Mouse (Mus musculus) lung, embryonic 15.5 days (tissue): ENCODE measurements around the gene Stox2. TPM values are rescaled to one million over a fixed set of nuclear protein-coding genes. Genes with fewer than 3 reads are reported as not detected.

Source experiments
- ATAC-seq: fragments of 200-750 bp; cut with Nextera tagmentation; 2 replicates; pipeline ENCODE4 v1.8.0; 2017; ENCODE audit warnings: moderate number of reproducible peaks, borderline replicate concordance; ENCODE audit not compliant: low FRiP score, low TSS enrichment; ENCODE audit errors: extremely low read depth
- H3K27ac ChIP-seq: fragments of 300-500 bp; sonication (generic); 2 replicates; pipeline ENCODE4 v1.5.1; 2015; ENCODE audit warnings: moderate library complexity, mild to moderate bottlenecking, inconsistent platforms
- H3K27me3 ChIP-seq: fragments of 300-500 bp; sonication (generic); 2 replicates; pipeline ENCODE4 v1.6.1; 2015; ENCODE audit warnings: inconsistent platforms
- H3K36me3 ChIP-seq: fragments of 300-500 bp; sonication (generic); 2 replicates; pipeline ENCODE4 v1.6.1; 2015; ENCODE audit warnings: inconsistent platforms
- H3K4me1 ChIP-seq: fragments of 300-500 bp; sonication (generic); 2 replicates; pipeline ENCODE4 v1.6.1; 2015; ENCODE audit warnings: inconsistent platforms
- H3K4me2 ChIP-seq: fragments of 300-500 bp; sonication (generic); 2 replicates; pipeline ENCODE4 v1.6.1; 2015; ENCODE audit warnings: inconsistent platforms, mild to moderate bottlenecking, moderate library complexity
- H3K4me3 ChIP-seq: fragments of 300-500 bp; sonication (generic); 2 replicates; pipeline ENCODE4 v1.5.1; 2015; ENCODE audit warnings: mild to moderate bottlenecking, inconsistent platforms
- H3K9ac ChIP-seq: fragments of 300-500 bp; sonication (generic); 2 replicates; pipeline ENCODE4 v1.6.1; 2015; ENCODE audit warnings: inconsistent platforms
- H3K9me3 ChIP-seq: fragments of 300-500 bp; sonication (generic); 2 replicates; pipeline ENCODE4 v1.6.1; 2016; ENCODE audit warnings: inconsistent platforms
- WGBS: fragments of 180-500 bp; shearing (Covaris S2); methylation state at CpG from one replicate; pipeline ENCODE4 v1.1.7; 2015; 5-methylcytosine and 5-hydroxymethylcytosine counted together
- polyA plus RNA-seq: library from polyadenylated mRNA; unstranded; fragments of >200 nt; fragmentation: Nextera tagmentation; extraction: Ambion mirVana; gene quantifications from 2 replicates; pipeline ENCODE4 v1.2.1, GENCODE M21; 2015

Gene Stox2
- polyA plus RNA-seq, 1 experiment from 2014 or later: 12.7 TPM

GRCm38 (mm10) chr8:47373757-47374156 is 72.4 kb downstream of the Stox2 start:
- Histone ChIP-seq H3K4me1 (0 out of 2 replicates have a peak, but pooled peaks cover 4% of the 10 kb centered on the region), H3K4me3 (no peak overlapping the region), H3K36me3 (no peaks in the 10 kb centered on the region), H3K27me3 (no peaks in the 10 kb centered on the region), H3K4me2 (no peak overlapping the region), H3K9ac (no peak overlapping the region), H3K9me3 (no peaks in the 10 kb centered on the region), H3K27ac (no peak overlapping the region)
- WGBS: 85% methylated on average over 7 of the region's 7 CpGs
- no peak for ATAC-seq

GRCm38 (mm10) chr8:47371539-47371938 is 74.6 kb downstream of the Stox2 start:
- no peaks in the 10 kb centered on the region for H3K27me3 ChIP-seq
- no peaks in the 10 kb centered on the region for H3K9me3 ChIP-seq
- no peak overlapping the region for H3K4me2 ChIP-seq
- no peak overlapping the region for H3K4me3 ChIP-seq
- H3K27ac ChIP-seq: no peak overlapping the region
- H3K4me1 ChIP-seq: 0 out of 2 replicates have a peak, but pooled peaks cover 4% of the 10 kb centered on the region
- 52% methylated on average over 3 of the region's 3 CpGs for WGBS
- no peak overlapping the region for H3K9ac ChIP-seq
- no peaks in the 10 kb centered on the region for H3K36me3 ChIP-seq
- no peak for ATAC-seq

GRCm38 (mm10) chr8:47371081-47371480 is 75.1 kb downstream of the Stox2 start:
- no peak overlapping the region for H3K27ac ChIP-seq
- H3K9me3 ChIP-seq: no peaks in the 10 kb centered on the region
- no peak for ATAC-seq
- no peaks in the 10 kb centered on the region for H3K36me3 ChIP-seq
- H3K4me3 ChIP-seq: no peak overlapping the region
- H3K27me3 ChIP-seq: no peaks in the 10 kb centered on the region
- H3K4me2 ChIP-seq: no peak overlapping the region
- WGBS: 79% methylated on average over 3 of the region's 3 CpGs
- 0 out of 2 replicates have a peak, but pooled peaks cover 4% of the 10 kb centered on the region for H3K4me1 ChIP-seq
- H3K9ac ChIP-seq: no peak overlapping the region

- no peak overlapping the region for H3K4me3 ChIP-seq
- H3K4me1 ChIP-seq: 0 out of 2 replicates have a peak, but pooled peaks cover 4% of the 10 kb centered on the region
- no peaks in the 10 kb centered on the region for H3K9me3 ChIP-seq
- no peak overlapping the region for H3K9ac ChIP-seq
- 28% methylated on average over 15 of the region's 15 CpGs for WGBS
- ATAC-seq: peak; percentile 62; the same call in 1 of the 2 replicates
- H3K36me3 ChIP-seq: no peaks in the 10 kb centered on the region
- H3K27ac ChIP-seq: no peak overlapping the region
- no peak overlapping the region for H3K4me2 ChIP-seq
- H3K27me3 ChIP-seq: no peaks in the 10 kb centered on the region
Observed at GRCm38 (mm10) chr8:47370421-47371080, 75.6 kb downstream of the Stox2 start.

GRCm38 (mm10) chr8:47369949-47370348 is 76.2 kb downstream of the Stox2 start:
- H3K27me3 ChIP-seq: no peaks in the 10 kb centered on the region
- no peaks in the 10 kb centered on the region for H3K36me3 ChIP-seq
- H3K27ac ChIP-seq: no peak overlapping the region
- no peak overlapping the region for H3K4me3 ChIP-seq
- no peak overlapping the region for H3K4me2 ChIP-seq
- no peak for ATAC-seq
- H3K4me1 ChIP-seq: 0 out of 2 replicates have a peak, but pooled peaks cover 4% of the 10 kb centered on the region
- H3K9ac ChIP-seq: no peak overlapping the region
- no peaks in the 10 kb centered on the region for H3K9me3 ChIP-seq
- 94% methylated on average over 15 of the region's 15 CpGs for WGBS

GRCm38 (mm10) chr8:47369044-47369769 is 77.0 kb downstream of the Stox2 start:
- no peaks in the 10 kb centered on the region for H3K36me3 ChIP-seq
- no peak overlapping the region for H3K9ac ChIP-seq
- no peak overlapping the region for H3K27ac ChIP-seq
- 0 out of 2 replicates have a peak, but pooled peaks cover 4% of the 10 kb centered on the region for H3K4me1 ChIP-seq
- H3K4me3 ChIP-seq: no peak overlapping the region
- no peak for ATAC-seq
- H3K9me3 ChIP-seq: no peaks in the 10 kb centered on the region
- WGBS: 78% methylated on average over 16 of the region's 16 CpGs
- no peak overlapping the region for H3K4me2 ChIP-seq
- no peaks in the 10 kb centered on the region for H3K27me3 ChIP-seq

GRCm38 (mm10) chr8:47367029-47367428 is 79.1 kb downstream of the Stox2 start:
- H3K4me2 ChIP-seq: no peak overlapping the region
- H3K9me3 ChIP-seq: no peaks in the 10 kb centered on the region
- no peaks in the 10 kb centered on the region for H3K36me3 ChIP-seq
- no peak overlapping the region for H3K4me3 ChIP-seq
- H3K4me1 ChIP-seq: peaks cover 19% of the 10 kb centered on the region; the same call in 1 of the 2 replicates
- no peaks in the 10 kb centered on the region for H3K27me3 ChIP-seq
- no peak overlapping the region for H3K27ac ChIP-seq
- no peak overlapping the region for H3K9ac ChIP-seq
- WGBS: 75% methylated on average over 6 of the region's 6 CpGs
- no peak for ATAC-seq

GRCm38 (mm10) chr8:47363271-47363670 is 82.9 kb downstream of the Stox2 start:
- H3K4me1 ChIP-seq: peaks cover 14% of the 10 kb centered on the region; the same call in 1 of the 2 replicates
- no peak overlapping the region for H3K9ac ChIP-seq
- H3K4me2 ChIP-seq: no peak overlapping the region
- H3K27me3 ChIP-seq: no peaks in the 10 kb centered on the region
- 0 out of 2 replicates have a peak overlapping the region, but pooled peaks have one; percentile 29 for H3K27ac ChIP-seq
- WGBS: 18% methylated on average over 8 of the region's 8 CpGs
- H3K9me3 ChIP-seq: no peaks in the 10 kb centered on the region
- H3K4me3 ChIP-seq: no peak overlapping the region
- peak; percentile 93 for ATAC-seq
- no peaks in the 10 kb centered on the region for H3K36me3 ChIP-seq

- Histone ChIP-seq H3K27me3 (no peaks in the 10 kb centered on the region), H3K4me3 (no peak overlapping the region), H3K4me2 (no peak overlapping the region), H3K9me3 (no peaks in the 10 kb centered on the region), H3K36me3 (no peaks in the 10 kb centered on the region), H3K27ac (no peak overlapping the region), H3K9ac (no peak overlapping the region), H3K4me1 (peaks cover 15% of the 10 kb centered on the region)
- no peak for ATAC-seq
- 88% methylated on average over 8 of the region's 8 CpGs for WGBS
Observed at GRCm38 (mm10) chr8:47355340-47355906, 90.7 kb downstream of the Stox2 start.

- peak; percentile 62 for ATAC-seq
- Histone ChIP-seq H3K27ac (no peak overlapping the region), H3K36me3 (no peaks in the 10 kb centered on the region), H3K27me3 (no peaks in the 10 kb centered on the region), H3K4me1 (peaks cover 15% of the 10 kb centered on the region), H3K4me2 (no peak overlapping the region), H3K9me3 (no peaks in the 10 kb centered on the region), H3K9ac (no peak overlapping the region), H3K4me3 (no peak overlapping the region)
- 55% methylated on average over 12 of the region's 12 CpGs for WGBS
Observed at GRCm38 (mm10) chr8:47354523-47355168, 91.5 kb downstream of the Stox2 start.

GRCm38 (mm10) chr8:47351914-47352701 is 94.1 kb downstream of the Stox2 start:
- no peak overlapping the region for H3K4me3 ChIP-seq
- H3K9ac ChIP-seq: no peak overlapping the region
- H3K4me2 ChIP-seq: peak overlapping the region; percentile 4; the same call in 1 of the 2 replicates
- H3K27me3 ChIP-seq: peaks cover 2% of the 10 kb centered on the region; the same call in 1 of the 2 replicates
- H3K36me3 ChIP-seq: no peaks in the 10 kb centered on the region
- 0 out of 2 replicates have a peak, but pooled peaks have one; percentile 40 for ATAC-seq
- H3K4me1 ChIP-seq: peaks cover 19% of the 10 kb centered on the region
- 37% methylated on average over 21 of the region's 21 CpGs for WGBS
- no peak overlapping the region for H3K27ac ChIP-seq
- no peaks in the 10 kb centered on the region for H3K9me3 ChIP-seq
